Mouse (Mus musculus) heart, postnatal 0 days (tissue): ENCODE measurements around the gene Ccdc142.

ENCODE experiments used
- CTCF ChIP-seq: IDR thresholded peaks from 2 replicates; pipeline ENCODE4 v1.5.1; 2016; ENCODE audit warnings: antibody characterized with exemption, control low read depth, low read depth
- EP300 ChIP-seq: IDR thresholded peaks from 2 replicates; pipeline ENCODE4 v1.6.1; 2016; ENCODE audit warnings: antibody characterized with exemption, low read depth

DNA sequence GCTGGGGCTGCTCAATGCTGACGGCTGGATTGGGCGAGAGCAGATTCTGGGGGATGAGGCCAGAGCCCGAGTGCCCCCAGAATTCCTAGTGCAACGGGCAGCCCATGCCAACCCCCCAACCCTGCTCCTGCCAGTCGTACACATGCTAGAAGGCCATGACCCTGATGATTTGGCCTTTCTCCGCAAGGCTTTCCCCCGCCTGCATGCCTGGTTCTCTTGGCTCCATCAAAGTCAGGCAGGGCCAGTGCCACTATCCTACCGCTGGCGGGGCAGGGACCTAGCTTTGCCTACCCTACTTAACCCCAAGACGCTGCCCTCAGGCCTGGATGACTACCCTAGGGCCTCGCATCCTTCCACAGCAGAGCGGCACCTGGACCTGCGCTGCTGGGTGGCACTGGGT is 16.2 kb downstream of the Ccdc142 start:
- no peak for TF ChIP-seq CTCF
- TF ChIP-seq EP300: no peak
